Mouse (Mus musculus): Measurements from ENCODE around the gene Gm11060. TPM values are rescaled to one million over a fixed set of nuclear protein-coding genes. Genes with fewer than 3 reads are reported as not detected.

Gm11060 gene
- total RNA-seq, 4 experiments from 2014 or later, result not detected

GRCm38 (mm10) chr2:105141371-105141770 is 49.6 kb downstream of the Gm11060 start:
- no peak for DNase-seq (ENCODE audit: low spot score in 2 of 2)

Other genes with a start within 250 kb of the Gm11060 start
- gene Prrg4, start 242.1 kb upstream of the Gm11060 start, total RNA-seq (2022), result under 1 TPM; 0.27 to 0.38 (median 0.32) TPM
- gene Ccdc73, start 224.2 kb upstream of the Gm11060 start, total RNA-seq (2022), result 1 to 10 TPM; 2.0 to 4.5 (median 4.2) TPM
- 100 to 1,000 TPM in 3 of 4 experiments, 10 to 100 TPM in 1; 97.1 to 112 (median 104) TPM for gene Eif3m, start 74.9 kb upstream of the Gm11060 start, total RNA-seq (2022)
- not detected for gene Wt1, start 34.5 kb downstream of the Gm11060 start, total RNA-seq (2022)
- not detected for gene Them7, start 132.3 kb downstream of the Gm11060 start, total RNA-seq (2022)